Mouse (Mus musculus): ENCODE data around the gene Dock1.

DNA sequence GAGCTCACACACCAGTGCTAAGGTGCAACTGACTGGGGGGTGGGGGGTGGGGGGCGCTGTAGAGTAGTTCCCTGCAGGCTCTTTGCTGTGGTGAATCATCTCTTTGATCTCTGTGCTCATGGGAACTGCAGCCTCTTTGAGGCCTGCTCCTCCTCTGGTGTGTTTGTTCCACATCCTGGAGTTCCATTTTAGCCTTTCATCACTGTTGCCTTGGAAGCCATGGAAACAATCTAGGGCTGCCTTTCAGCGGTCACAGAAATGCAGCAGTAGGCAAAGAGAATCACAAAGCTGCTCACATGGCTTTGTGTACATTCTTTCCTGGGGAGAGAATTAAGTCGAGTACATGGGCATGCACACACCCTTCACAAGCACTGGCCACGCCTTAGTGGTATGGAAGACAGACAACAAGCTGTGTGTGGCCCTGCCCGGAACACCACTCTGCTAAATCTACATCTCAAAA, 468.7 kb downstream of the Dock1 start:
- TF ChIP-seq CTCF (conservative IDR thresholded peaks at IDR 0.05; ENCODE audit: low read length) (no peak), POU5F1 (IDR thresholded peaks at IDR 0.05; ENCODE audit: borderline replicate concordance, low read length) (no peak)

Data from E14TG2a.4 (cell line).